Mouse (Mus musculus) pancreas, adult 10 weeks (tissue): ENCODE measurements around the gene Tpsab1. TPM values are rescaled to one million over a fixed set of nuclear protein-coding genes. Genes with fewer than 3 reads are reported as not detected.

Experiments used
- polyA plus RNA-seq: library from polyadenylated mRNA; stranded (reverse); fragments of 350-450 nt; fragmentation: Illumina TruSeq; extraction: RNeasy Lipid Tissue Mini Kit (QIAGEN cat#74804); gene quantifications from one replicate; pipeline ENCODE4 v1.2.3, GENCODE M21; 2015; ENCODE audit warnings: low read depth, low replicate concordance; ENCODE audit not compliant: insufficient read depth

Gene Tpsab1
- polyA plus RNA-seq: not detected

GRCm38 (mm10) chr17:25345462-25345861 lies at the start of gene Tpsab1:
Gene Tpsab1, minus strand, starts transcription at chr17:25345562.

GRCm38 (mm10) chr17:25368973-25369372 lies 23.6 kb upstream of the Tpsab1 start, which contains the start of gene Tpsg1:
Gene Tpsg1, plus strand, starts transcription at chr17:25369273.

GRCm38 (mm10) chr17:25366005-25366404 lies 20.6 kb upstream of the Tpsab1 start, which contains the start of gene Tpsb2:
Gene Tpsb2, plus strand, starts transcription at chr17:25366305.

GRCm38 (mm10) chr17:25318354-25318753 lies 27.0 kb downstream of the Tpsab1 start, which contains the start of gene Prss29:
Gene Prss29, plus strand, starts transcription at chr17:25318654.

GRCm38 (mm10) chr17:25308346-25308745 lies 37.0 kb downstream of the Tpsab1 start, which contains the start of gene Prss28:
Gene Prss28, plus strand, starts transcription at chr17:25308646.

GRCm38 (mm10) chr17:25298094-25298493 lies 47.3 kb downstream of the Tpsab1 start, which contains the start of gene Prss34:
Gene Prss34, plus strand, starts transcription at chr17:25298394.

Other genes with a start within 250 kb of the Tpsab1 start
- gene Telo2, start 229.6 kb downstream of the Tpsab1 start, polyA plus RNA-seq: 14.3 TPM
- gene Ptx4, start 224.8 kb downstream of the Tpsab1 start, polyA plus RNA-seq: not detected
- gene Clcn7, start 212.2 kb downstream of the Tpsab1 start, polyA plus RNA-seq: 7.1 TPM
- gene Ccdc154, start 183.1 kb downstream of the Tpsab1 start, polyA plus RNA-seq: not detected
- not detected for gene Gm38655, start 170.1 kb downstream of the Tpsab1 start, polyA plus RNA-seq
- gene BC003965, start 161.0 kb downstream of the Tpsab1 start, polyA plus RNA-seq: 4.7 TPM
- 4.3 TPM for gene Unkl, start 157.2 kb downstream of the Tpsab1 start, polyA plus RNA-seq
- 19.9 TPM for gene Gnptg, start 105.4 kb downstream of the Tpsab1 start, polyA plus RNA-seq
- 11.4 TPM for gene Tsr3, start 105.4 kb downstream of the Tpsab1 start, polyA plus RNA-seq
- 14.6 TPM for gene Baiap3, start 89.2 kb downstream of the Tpsab1 start, polyA plus RNA-seq
- gene Ube2i, start 70.9 kb downstream of the Tpsab1 start, polyA plus RNA-seq: 38.2 TPM
- not detected for gene Prss34, start 47.2 kb downstream of the Tpsab1 start, polyA plus RNA-seq
- not detected for gene Prss28, start 36.9 kb downstream of the Tpsab1 start, polyA plus RNA-seq
- gene Prss29, start 26.9 kb downstream of the Tpsab1 start, polyA plus RNA-seq: not detected
- 0.96 TPM for gene Tpsb2, start 20.7 kb upstream of the Tpsab1 start, polyA plus RNA-seq
- not detected for gene Tpsg1, start 23.7 kb upstream of the Tpsab1 start, polyA plus RNA-seq
- gene Cacna1h, start 88.2 kb upstream of the Tpsab1 start, polyA plus RNA-seq: 0.79 TPM
- gene Tekt4, start 109.1 kb upstream of the Tpsab1 start, polyA plus RNA-seq: not detected
- gene Sstr5, start 151.7 kb upstream of the Tpsab1 start, polyA plus RNA-seq: not detected
- gene Sox8, start 225.1 kb upstream of the Tpsab1 start, polyA plus RNA-seq: not detected
- 6.1 TPM for gene Lmf1, start 233.5 kb upstream of the Tpsab1 start, polyA plus RNA-seq